Mouse (Mus musculus): Measurements from ENCODE around the gene S1pr3. TPM values are rescaled to one million over a fixed set of nuclear protein-coding genes. Genes with fewer than 3 reads are reported as not detected.
A peak's percentile ranks its signal among the peaks of the same experiment; 100 is the strongest.

S1pr3 gene
- polyA plus RNA-seq, 1 experiment from 2014 or later, result 36.8 TPM

- Histone ChIP-seq H3K27ac (ENCODE audit: low read length) (peak overlapping the region; percentile 66; the same call in 1 of the 2 replicates), H3K4me2 (ENCODE audit: low read depth, low read length) (peak overlapping the region; percentile 59), H3K4me1 (ENCODE audit: control insufficient read depth, insufficient read depth, low read length) (peaks cover 12% of the 10 kb centered on the region), H3K9me3 (replicated peaks; ENCODE audit: control insufficient read depth, low read length) (0 out of 2 replicates have a peak, but pooled peaks cover 5% of the 10 kb centered on the region), H3K4me3 (replicated peaks; ENCODE audit: low read length) (peak overlapping the region; percentile 57), H3K27me3 (ENCODE audit: control insufficient read depth, insufficient read depth, low read length) (no peaks in the 10 kb centered on the region), H3K9ac (ENCODE audit: low read length) (peak overlapping the region; percentile 53), H3K36me3 (ENCODE audit: control insufficient read depth, insufficient read depth, low read length) (peaks cover 4% of the 10 kb centered on the region; the same call in 1 of the 2 replicates)
- 29% methylated on average over 12 of the region's 12 CpGs for WGBS
- no peak for ATAC-seq (ENCODE audit: insufficient read depth, low FRiP score)
Observed at GRCm38 (mm10) chr13:51411696-51412430, 3.4 kb downstream of the S1pr3 start.

GRCm38 (mm10) chr13:51413461-51413860, 5.0 kb downstream of the S1pr3 start:
- no peak for ATAC-seq (ENCODE audit: insufficient read depth, low FRiP score)
- Histone ChIP-seq H3K4me1 (ENCODE audit: control insufficient read depth, insufficient read depth, low read length) (peaks cover 15% of the 10 kb centered on the region), H3K27me3 (ENCODE audit: control insufficient read depth, insufficient read depth, low read length) (no peaks in the 10 kb centered on the region), H3K4me3 (replicated peaks; ENCODE audit: low read length) (no peak overlapping the region), H3K4me2 (ENCODE audit: low read depth, low read length) (no peak overlapping the region), H3K9ac (ENCODE audit: low read length) (no peak overlapping the region), H3K36me3 (ENCODE audit: control insufficient read depth, insufficient read depth, low read length) (peaks cover 4% of the 10 kb centered on the region; the same call in 1 of the 2 replicates), H3K9me3 (replicated peaks; ENCODE audit: control insufficient read depth, low read length) (0 out of 2 replicates have a peak, but pooled peaks cover 5% of the 10 kb centered on the region), H3K27ac (ENCODE audit: low read length) (no peak overlapping the region)
- 61% methylated on average over 3 of the region's 3 CpGs for WGBS

GRCm38 (mm10) chr13:51416727-51417126, 8.3 kb downstream of the S1pr3 start:
- Histone ChIP-seq H3K4me1 (ENCODE audit: control insufficient read depth, insufficient read depth, low read length) (peaks cover 15% of the 10 kb centered on the region), H3K27ac (ENCODE audit: low read length) (no peak overlapping the region), H3K9me3 (replicated peaks; ENCODE audit: control insufficient read depth, low read length) (0 out of 2 replicates have a peak, but pooled peaks cover 5% of the 10 kb centered on the region), H3K9ac (ENCODE audit: low read length) (no peak overlapping the region), H3K36me3 (ENCODE audit: control insufficient read depth, insufficient read depth, low read length) (peaks cover 10% of the 10 kb centered on the region; the same call in 1 of the 2 replicates), H3K4me3 (replicated peaks; ENCODE audit: low read length) (no peak overlapping the region), H3K4me2 (ENCODE audit: low read depth, low read length) (no peak overlapping the region), H3K27me3 (ENCODE audit: control insufficient read depth, insufficient read depth, low read length) (no peaks in the 10 kb centered on the region)
- 70% methylated on average over 11 of the region's 11 CpGs for WGBS
- ATAC-seq (ENCODE audit: insufficient read depth, low FRiP score), result no peak

- Histone ChIP-seq H3K9ac (ENCODE audit: low read length) (peak overlapping the region; percentile 51), H3K4me1 (ENCODE audit: control insufficient read depth, insufficient read depth, low read length) (peaks cover 15% of the 10 kb centered on the region), H3K27me3 (ENCODE audit: control insufficient read depth, insufficient read depth, low read length) (no peaks in the 10 kb centered on the region), H3K4me3 (replicated peaks; ENCODE audit: low read length) (no peak overlapping the region), H3K9me3 (replicated peaks; ENCODE audit: control insufficient read depth, low read length) (0 out of 2 replicates have a peak, but pooled peaks cover 5% of the 10 kb centered on the region), H3K27ac (ENCODE audit: low read length) (peak overlapping the region; percentile 65), H3K36me3 (ENCODE audit: control insufficient read depth, insufficient read depth, low read length) (peaks cover 10% of the 10 kb centered on the region; the same call in 1 of the 2 replicates), H3K4me2 (ENCODE audit: low read depth, low read length) (no peak overlapping the region; the same call in 1 of the 2 replicates)
- ATAC-seq (ENCODE audit: insufficient read depth, low FRiP score), result no peak
- WGBS, result 51% methylated on average over 6 of the region's 6 CpGs
Observed at GRCm38 (mm10) chr13:51417796-51418195, 9.4 kb downstream of the S1pr3 start.

GRCm38 (mm10) chr13:51418268-51418941, 10.0 kb downstream of the S1pr3 start:
- ATAC-seq (ENCODE audit: insufficient read depth, low FRiP score), result peak; percentile 74
- H3K4me3 ChIP-seq (replicated peaks; ENCODE audit: low read length), result no peak overlapping the region; the same call in 1 of the 2 replicates
- peaks cover 15% of the 10 kb centered on the region for H3K4me1 ChIP-seq (ENCODE audit: control insufficient read depth, insufficient read depth, low read length)
- H3K36me3 ChIP-seq (ENCODE audit: control insufficient read depth, insufficient read depth, low read length), result peaks cover 10% of the 10 kb centered on the region; the same call in 1 of the 2 replicates
- H3K4me2 ChIP-seq (ENCODE audit: low read depth, low read length), result peak overlapping the region; percentile 23
- H3K9me3 ChIP-seq (replicated peaks; ENCODE audit: control insufficient read depth, low read length), result 0 out of 2 replicates have a peak, but pooled peaks cover 5% of the 10 kb centered on the region
- WGBS, result 6% methylated on average over 20 of the region's 20 CpGs
- peak overlapping the region; percentile 51 for H3K9ac ChIP-seq (ENCODE audit: low read length)
- H3K27me3 ChIP-seq (ENCODE audit: control insufficient read depth, insufficient read depth, low read length), result no peaks in the 10 kb centered on the region
- peak overlapping the region; percentile 65 for H3K27ac ChIP-seq (ENCODE audit: low read length)

GRCm38 (mm10) chr13:51418942-51419451, 10.6 kb downstream of the S1pr3 start:
- H3K36me3 ChIP-seq (ENCODE audit: control insufficient read depth, insufficient read depth, low read length), result peaks cover 10% of the 10 kb centered on the region; the same call in 1 of the 2 replicates
- H3K4me1 ChIP-seq (ENCODE audit: control insufficient read depth, insufficient read depth, low read length), result peaks cover 15% of the 10 kb centered on the region
- 77% methylated on average over 19 of the region's 19 CpGs for WGBS
- no peak overlapping the region for H3K27ac ChIP-seq (ENCODE audit: low read length)
- no peak for ATAC-seq (ENCODE audit: insufficient read depth, low FRiP score)
- no peaks in the 10 kb centered on the region for H3K27me3 ChIP-seq (ENCODE audit: control insufficient read depth, insufficient read depth, low read length)
- no peak overlapping the region; the same call in 1 of the 2 replicates for H3K4me3 ChIP-seq (replicated peaks; ENCODE audit: low read length)
- H3K9me3 ChIP-seq (replicated peaks; ENCODE audit: control insufficient read depth, low read length), result 0 out of 2 replicates have a peak, but pooled peaks cover 5% of the 10 kb centered on the region
- peak overlapping the region; percentile 51 for H3K9ac ChIP-seq (ENCODE audit: low read length)
- H3K4me2 ChIP-seq (ENCODE audit: low read depth, low read length), result peak overlapping the region; percentile 20; the same call in 1 of the 2 replicates

- H3K4me3 ChIP-seq (replicated peaks; ENCODE audit: low read length), result no peak overlapping the region
- no peaks in the 10 kb centered on the region for H3K27me3 ChIP-seq (ENCODE audit: control insufficient read depth, insufficient read depth, low read length)
- H3K27ac ChIP-seq (ENCODE audit: low read length), result no peak overlapping the region
- ATAC-seq (ENCODE audit: insufficient read depth, low FRiP score), result no peak
- peaks cover 10% of the 10 kb centered on the region; the same call in 1 of the 2 replicates for H3K36me3 ChIP-seq (ENCODE audit: control insufficient read depth, insufficient read depth, low read length)
- no peak overlapping the region for H3K4me2 ChIP-seq (ENCODE audit: low read depth, low read length)
- no peak overlapping the region for H3K9ac ChIP-seq (ENCODE audit: low read length)
- peaks cover 15% of the 10 kb centered on the region for H3K4me1 ChIP-seq (ENCODE audit: control insufficient read depth, insufficient read depth, low read length)
- 0 out of 2 replicates have a peak, but pooled peaks cover 5% of the 10 kb centered on the region for H3K9me3 ChIP-seq (replicated peaks; ENCODE audit: control insufficient read depth, low read length)
- WGBS, result 90% methylated on average over 15 of the region's 15 CpGs
Observed at GRCm38 (mm10) chr13:51419501-51419900, 11.1 kb downstream of the S1pr3 start.

- H3K9ac ChIP-seq (ENCODE audit: low read length), result no peak overlapping the region
- H3K9me3 ChIP-seq (replicated peaks; ENCODE audit: control insufficient read depth, low read length), result no peaks in the 10 kb centered on the region
- no peak for ATAC-seq (ENCODE audit: insufficient read depth, low FRiP score)
- H3K4me2 ChIP-seq (ENCODE audit: low read depth, low read length), result no peak overlapping the region
- H3K36me3 ChIP-seq (ENCODE audit: control insufficient read depth, insufficient read depth, low read length), result 0 out of 2 replicates have a peak, but pooled peaks cover 6% of the 10 kb centered on the region
- no peak overlapping the region for H3K4me3 ChIP-seq (replicated peaks; ENCODE audit: low read length)
- H3K27ac ChIP-seq (ENCODE audit: low read length), result no peak overlapping the region
- 87% methylated on average over 9 of the region's 9 CpGs for WGBS
- H3K27me3 ChIP-seq (ENCODE audit: control insufficient read depth, insufficient read depth, low read length), result no peaks in the 10 kb centered on the region
- peaks cover 15% of the 10 kb centered on the region for H3K4me1 ChIP-seq (ENCODE audit: control insufficient read depth, insufficient read depth, low read length)
Observed at GRCm38 (mm10) chr13:51420861-51421260, 12.4 kb downstream of the S1pr3 start.

Data from stomach, embryonic 16.5 days (tissue).